Mouse (Mus musculus) erythroblast, embryonic 14.5 days (primary cell): ENCODE measurements at regions not wholly inside any gene's neighbourhood (a gene's known extent, or its start where the extent isn't known, plus 50 kb on each side); places are given as distances from the start of the nearest gene placed in this dataset.

Experiments used
- GATA1 ChIP-seq: IDR thresholded peaks from 2 replicates; pipeline ENCODE4 v1.6.1; 2012; ENCODE audit warnings: low read length, inconsistent platforms, mixed read lengths
- TAL1 ChIP-seq: IDR thresholded peaks from 3 replicates; pipeline ENCODE4 v1.6.1; 2012; ENCODE audit warnings: low read length, inconsistent platforms, mixed read lengths

GRCm38 (mm10) chr3:144011456-144012025 is 193.5 kb downstream of the Lmo4 start:
- TF ChIP-seq TAL1 (no peak), GATA1 (no peak)
